Mouse (Mus musculus): ENCODE measurements around the gene Zfp688.

DNA sequence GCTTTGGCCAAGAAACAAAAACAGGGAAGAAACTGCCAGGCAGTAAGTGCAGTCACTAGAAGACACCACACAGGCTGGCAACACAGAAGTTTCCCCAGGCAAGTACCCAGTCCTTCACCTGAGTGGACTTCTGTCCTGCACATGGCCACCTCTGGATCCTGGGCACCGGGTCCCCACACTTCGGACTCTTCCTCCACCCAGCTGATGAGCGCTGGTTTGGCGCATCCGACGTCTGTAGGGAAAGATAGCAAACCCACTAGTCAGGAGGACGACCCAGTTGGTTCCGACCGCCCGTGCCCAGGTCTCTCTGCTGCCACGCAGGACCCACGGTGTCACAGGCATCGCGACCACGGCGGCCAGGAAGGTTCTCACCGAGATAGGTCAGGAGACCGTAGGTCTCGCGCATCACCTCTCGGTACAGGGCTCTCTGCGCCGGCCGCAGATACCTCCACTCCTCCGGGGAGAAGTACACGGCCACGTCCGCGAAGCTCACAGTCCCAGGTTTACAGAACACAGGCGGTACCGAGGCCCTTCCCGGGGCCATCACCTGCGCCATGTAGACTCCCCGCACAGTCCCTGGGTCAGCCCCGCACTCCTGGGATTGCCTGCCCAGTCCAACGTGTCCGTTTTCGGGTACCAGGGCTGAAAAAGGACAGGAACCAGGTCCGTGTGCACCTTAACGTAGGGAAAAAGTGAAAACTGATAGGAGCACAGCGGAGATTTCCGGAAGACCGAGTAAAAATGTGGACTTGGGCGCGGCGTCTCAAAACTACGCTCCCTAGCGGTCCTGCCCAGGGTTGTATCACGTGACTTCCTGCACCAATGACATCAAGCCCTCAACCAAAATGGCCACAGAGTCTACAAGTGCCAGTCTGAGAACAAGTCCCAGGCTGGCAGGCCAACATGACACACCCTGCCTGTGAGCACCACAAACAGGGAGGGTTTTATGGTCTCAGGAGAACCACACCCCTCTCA is 46.3 kb downstream of the Zfp688 start, which contains the start of gene Zfp747:
- TF ChIP-seq CTCF (IDR thresholded peaks at IDR 0.05; ENCODE audit: extremely low read depth, insufficient read depth, low read length): peak; percentile 58
- TF ChIP-seq POLR2A (IDR thresholded peaks at IDR 0.05; ENCODE audit: extremely low read depth, insufficient read depth, low read length): peak; percentile 92

All from cortical plate, adult 2 months (tissue).